Mouse (Mus musculus): ENCODE measurements around the gene 4933407L21Rik.
"Not testable (repeated sequence)": the region's sequence is repeated elsewhere in the genome, so short reads cannot be mapped to it uniquely, and the experiment has no call there.

DNA sequence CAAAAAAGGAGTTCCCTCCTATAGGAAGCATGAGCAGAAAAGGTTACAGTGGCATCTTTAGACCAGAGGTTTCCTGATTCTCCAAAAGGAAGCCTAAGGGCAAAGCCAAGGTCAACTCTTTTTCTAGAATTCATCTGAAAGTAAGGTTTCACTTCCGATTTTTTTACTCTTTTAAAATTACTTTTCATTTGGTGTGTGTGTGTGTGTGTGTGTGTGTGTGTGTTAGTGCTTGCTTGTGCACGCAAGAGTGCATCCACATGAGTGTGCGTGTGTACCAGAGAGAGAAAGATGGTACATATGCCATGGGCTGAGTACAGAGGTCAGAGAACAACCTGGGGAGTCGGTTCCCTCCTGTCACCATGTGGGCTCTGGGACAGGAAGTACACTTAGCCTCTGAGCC lies 60.6 kb downstream of the 4933407L21Rik start:
- not testable (repeated sequence) for TF ChIP-seq HCFC1 (IDR thresholded peaks at IDR 0.05; ENCODE audit: borderline replicate concordance, insufficient read depth, low read length); ZC3H11A (IDR thresholded peaks at IDR 0.05; ENCODE audit: borderline replicate concordance, low read depth, low read length)
